Comparison of ENCODE assay signal across 9 mouse cellular contexts in genomic region chr2:30471051-30471450, GRCm38 (mm10). TPM values are rescaled to one million over a fixed set of nuclear protein-coding genes. Genes with fewer than 3 reads are reported as not detected.
DNase-seq lines count a peak whose midpoint lies in the region; ATAC-seq and TF ChIP-seq lines count a peak whose summit lies in the region.
"Had no signal": no experiment of that assay in that cellular context is flagged by ENCODE, and none has a peak within 500 bp of the region (broad histone marks: within the 10 kb centered on the region; RNA-seq: fewer than 3 reads in every experiment).

No protein-coding gene starts in this region.

- no peak for ATAC-seq in intestine, embryonic 15.5 days
- no peak for ATAC-seq in neural tube, embryonic 15.5 days (ENCODE audit: low FRiP score)

- no peaks in the 10 kb centered on the region for H3K27me3 ChIP-seq in intestine, embryonic 15.5 days (replicated peaks)
- peaks cover 4% of the 10 kb centered on the region; the same call in 1 of the 2 replicates for H3K27me3 ChIP-seq in neural tube, embryonic 15.5 days (replicated peaks)

- peaks cover 12% of the 10 kb centered on the region for H3K4me1 ChIP-seq in embryonic fibroblast, embryonic 13.5 days (ENCODE audit: control insufficient read depth, insufficient read depth, low read length)
- peaks cover 23% of the 10 kb centered on the region for H3K4me1 ChIP-seq in intestine, embryonic 15.5 days (replicated peaks)
- H3K4me1 ChIP-seq in neural tube, embryonic 15.5 days, result peaks cover 51% of the 10 kb centered on the region

- H3K9ac ChIP-seq in intestine, embryonic 15.5 days, result peak overlapping the region; percentile 30; the same call in 1 of the 2 replicates
- H3K9ac ChIP-seq in neural tube, embryonic 15.5 days (replicated peaks), result 0 out of 2 replicates have a peak overlapping the region, but pooled peaks have one; percentile 91

- 0 out of 2 replicates have a peak overlapping the region, but pooled peaks have one; percentile 47 for H3K4me3 ChIP-seq in embryonic fibroblast, embryonic 13.5 days (ENCODE audit: insufficient read depth, low read length)
- peak overlapping the region; percentile 85 for H3K4me3 ChIP-seq in intestine, embryonic 15.5 days (replicated peaks)
- H3K4me3 ChIP-seq in neural tube, embryonic 15.5 days (replicated peaks), result peak overlapping the region; percentile 79
- H3K4me3 ChIP-seq: erythroblast, embryonic 14.5 days had no signal

- peak; percentile 19 for DNase-seq in thymus, postnatal 4 days
- DNase-seq in thymus, postnatal 36 days, result no peak
- DNase-seq in thymus, postnatal 10 days (ENCODE audit: low spot score in 2 of 2), result no peak
- no peak for DNase-seq in right cerebral cortex, postnatal 36 days (ENCODE audit: low spot score in 2 of 2)
- no peak for DNase-seq in frontal cortex, postnatal 14 days (ENCODE audit: low spot score in 2 of 2)

- no peaks in the 10 kb centered on the region for H3K36me3 ChIP-seq in intestine, embryonic 15.5 days
- H3K36me3 ChIP-seq in neural tube, embryonic 15.5 days, result no peaks in the 10 kb centered on the region

- TF ChIP-seq POLR2A in embryonic fibroblast, embryonic 13.5 days (IDR thresholded peaks at IDR 0.05; ENCODE audit: low read depth, low read length), result peak; percentile 70

- peak overlapping the region; percentile 90 for H3K27ac ChIP-seq in embryonic fibroblast, embryonic 13.5 days (ENCODE audit: insufficient read depth, low read length)
- peak overlapping the region; percentile 92 for H3K27ac ChIP-seq in intestine, embryonic 15.5 days
- peak overlapping the region; percentile 90 for H3K27ac ChIP-seq in neural tube, embryonic 15.5 days (replicated peaks)

- no peaks in the 10 kb centered on the region for H3K9me3 ChIP-seq in intestine, embryonic 15.5 days
- no peaks in the 10 kb centered on the region for H3K9me3 ChIP-seq in neural tube, embryonic 15.5 days (replicated peaks)

- H3K4me2 ChIP-seq in intestine, embryonic 15.5 days (replicated peaks), result peak overlapping the region; percentile 85
- H3K4me2 ChIP-seq in neural tube, embryonic 15.5 days, result peak overlapping the region; percentile 97

- TF ChIP-seq CTCF in embryonic fibroblast, embryonic 13.5 days (IDR thresholded peaks at IDR 0.05; ENCODE audit: borderline replicate concordance, insufficient read depth, low read length), result no peak

- WGBS in intestine, embryonic 15.5 days, result 19% methylated on average over 8 of the region's 8 CpGs
- 9% methylated on average over 8 of the region's 8 CpGs for WGBS in neural tube, embryonic 15.5 days

RNA-seq across cellular contexts. Expression of gene Ier5l, which starts 3.0 kb away (rescaled TPM):
- polyA plus RNA-seq in embryonic fibroblast, embryonic 13.5 days (2011; ENCODE audit: insufficient read length, low read depth, missing spikeins), result 17.1 and 18.1 TPM in 2 replicates
- polyA plus RNA-seq in intestine, embryonic 15.5 days (2015; fragmentation: Nextera tagmentation; extraction: Ambion mirVana), result 1.3 and 1.6 TPM in 2 replicates
- polyA plus RNA-seq in neural tube, embryonic 15.5 days (2015; fragmentation: Nextera tagmentation; extraction: Ambion mirVana), result 1.4 and 1.9 TPM in 2 replicates

RNA-seq across cellular contexts. Expression of gene Ptpa, which starts 55.2 kb away (rescaled TPM):
- 126 and 137 TPM in 2 replicates for polyA plus RNA-seq in embryonic fibroblast, embryonic 13.5 days (2011; ENCODE audit: insufficient read length, low read depth, missing spikeins)
- polyA plus RNA-seq in intestine, embryonic 15.5 days (2015; fragmentation: Nextera tagmentation; extraction: Ambion mirVana), result 117 and 120 TPM in 2 replicates
- 138 and 145 TPM in 2 replicates for polyA plus RNA-seq in neural tube, embryonic 15.5 days (2015; fragmentation: Nextera tagmentation; extraction: Ambion mirVana)

RNA-seq across cellular contexts. Expression of gene Crat, which starts 55.4 kb away (rescaled TPM):
- polyA plus RNA-seq in embryonic fibroblast, embryonic 13.5 days (2011; ENCODE audit: insufficient read length, low read depth, missing spikeins), result 22.3 and 29.1 TPM in 2 replicates
- polyA plus RNA-seq in intestine, embryonic 15.5 days (2015; fragmentation: Nextera tagmentation; extraction: Ambion mirVana), result 19.6 and 19.8 TPM in 2 replicates
- polyA plus RNA-seq in neural tube, embryonic 15.5 days (2015; fragmentation: Nextera tagmentation; extraction: Ambion mirVana), result 21.3 and 26.8 TPM in 2 replicates
